Mouse (Mus musculus): Measurements from ENCODE around the gene Nmnat2.

Nmnat2 gene

DNA sequence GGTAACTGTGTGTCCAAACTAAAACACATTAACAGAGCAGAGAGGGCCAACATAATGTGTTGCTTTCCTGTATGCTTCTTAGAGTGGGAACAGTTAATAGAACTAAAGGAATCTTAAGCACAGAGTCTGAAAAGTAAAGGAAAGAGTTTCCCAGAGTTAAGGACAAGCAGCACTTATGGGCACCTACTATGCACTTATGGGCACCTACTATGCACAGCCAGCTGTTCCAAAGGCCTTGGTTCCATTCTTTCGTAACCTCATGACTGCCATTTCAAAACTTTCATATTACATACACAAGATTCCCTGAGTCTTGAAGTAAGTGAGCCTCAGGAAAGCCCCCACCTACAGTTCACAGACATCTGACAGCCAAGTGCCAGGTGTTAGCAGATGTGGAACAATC is 64.3 kb downstream of the Nmnat2 start:
- in situ Hi-C loops (cut with MboI), result no loop called here

DNA sequence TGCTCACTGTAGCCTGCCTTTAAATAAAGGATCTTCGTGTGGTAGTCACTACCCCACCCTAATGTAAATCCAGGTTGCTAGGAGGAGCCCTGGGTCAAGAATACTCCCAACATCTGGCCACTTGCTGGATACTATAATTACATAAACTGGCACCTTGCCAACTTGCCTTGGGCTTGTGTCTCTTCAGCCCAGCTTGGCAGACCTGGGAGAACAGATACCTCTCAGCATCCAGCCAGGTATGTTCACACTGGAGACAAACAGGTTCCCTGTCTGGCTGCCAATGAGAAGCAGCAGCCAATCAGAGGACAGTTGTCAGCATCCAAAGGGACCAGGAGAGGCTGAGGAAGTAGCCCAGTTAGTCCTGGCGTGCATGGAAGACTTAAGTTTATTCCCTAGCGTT is 64.8 kb downstream of the Nmnat2 start:
- in situ Hi-C loops (cut with MboI), result no loop called here

- in situ Hi-C loops (cut with MboI), result no loop called here
These were observed 66.3 kb downstream of the Nmnat2 start for GRCm38 (mm10) chr1:153021034-153021638.

GRCm38 (mm10) chr1:153023018-153023417 is 68.2 kb downstream of the Nmnat2 start:
- in situ Hi-C loops (cut with MboI), result no loop called here

DNA sequence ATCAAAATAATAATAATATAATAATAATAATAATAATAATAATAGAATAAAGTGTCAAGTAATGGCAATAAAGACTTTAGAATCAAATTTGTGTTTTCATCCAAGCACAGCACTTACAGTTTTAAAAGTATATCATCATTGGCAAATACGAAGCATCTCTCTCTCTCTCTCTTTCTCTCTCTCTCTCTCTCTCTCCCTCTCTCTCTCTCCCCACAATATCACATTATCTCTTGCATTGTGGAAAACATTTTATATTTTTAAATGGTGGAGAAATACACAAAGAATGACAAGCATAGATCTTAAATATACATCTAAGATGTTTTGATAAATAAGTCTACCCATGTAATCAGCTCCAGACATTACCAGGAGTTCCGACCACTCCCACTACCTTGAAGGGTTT is 69.1 kb downstream of the Nmnat2 start:
- in situ Hi-C loops (cut with MboI), result no loop called here

DNA sequence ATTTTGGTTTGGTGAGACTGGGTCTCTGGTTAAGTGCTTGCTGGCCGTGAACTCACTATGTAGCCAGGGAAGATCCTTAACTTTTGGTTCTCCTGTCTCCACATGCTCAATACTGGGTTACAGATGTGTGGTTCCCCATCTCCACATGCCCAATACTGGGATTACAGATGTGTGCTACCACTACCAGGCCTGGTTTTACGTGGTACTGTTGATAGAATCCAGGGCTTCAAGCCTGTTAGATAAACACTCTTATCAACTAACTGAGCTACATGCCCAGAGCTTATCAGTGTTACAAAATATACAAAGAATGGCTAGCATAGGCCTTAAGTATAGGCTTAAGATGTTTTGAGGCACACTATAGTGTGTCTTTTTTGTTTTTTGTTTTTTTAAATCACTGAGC is 69.7 kb downstream of the Nmnat2 start:
- in situ Hi-C loops (cut with MboI), result no loop called here

- in situ Hi-C loops (cut with MboI), result no loop called here
These were observed 76.6 kb downstream of the Nmnat2 start for GRCm38 (mm10) chr1:153031345-153031744.

- in situ Hi-C loops (cut with MboI), result no loop called here
These were observed 77.2 kb downstream of the Nmnat2 start for GRCm38 (mm10) chr1:153031954-153032353.

DNA sequence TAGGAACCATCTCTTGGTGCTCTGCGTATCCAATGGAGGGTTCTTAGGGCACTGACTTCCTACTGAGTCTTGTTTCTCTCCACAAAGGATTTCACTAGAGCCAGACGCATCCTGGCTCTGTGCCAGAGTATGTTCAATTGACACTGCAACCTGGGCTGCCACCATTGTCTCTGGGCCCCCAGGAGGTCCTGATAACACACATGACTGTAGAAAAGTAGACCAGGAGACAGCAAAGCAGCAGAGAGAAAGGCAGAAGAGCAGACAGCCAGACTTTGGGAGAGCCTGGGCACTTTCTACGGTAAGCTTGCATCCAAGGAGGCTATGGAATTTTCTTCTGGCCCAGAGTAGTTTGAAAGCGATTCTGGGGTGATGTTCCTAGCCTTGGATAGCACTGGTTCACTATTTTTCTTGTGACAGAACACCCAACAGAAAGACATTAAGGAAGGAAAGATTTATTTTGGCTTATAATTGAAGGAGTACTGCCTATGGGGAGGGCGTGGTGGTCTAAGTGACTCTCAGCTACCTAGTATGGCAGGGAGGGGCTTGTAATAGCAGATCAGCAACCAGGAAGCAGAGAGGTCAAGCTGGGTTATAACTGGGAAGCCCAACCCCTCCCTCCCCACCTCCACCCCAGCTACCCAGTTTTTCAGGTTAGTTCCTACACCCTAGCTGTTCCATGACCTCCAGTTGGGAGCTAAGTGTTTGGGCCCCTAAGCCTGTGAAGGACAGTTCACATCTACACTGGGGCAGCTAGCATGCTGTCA is 78.5 kb downstream of the Nmnat2 start:
- in situ Hi-C loops (cut with MboI), result no loop called here

- in situ Hi-C loops (cut with MboI), result no loop called here
These were observed 79.3 kb downstream of the Nmnat2 start for GRCm38 (mm10) chr1:153034064-153034463.

GRCm38 (mm10) chr1:153035328-153035944 is 80.6 kb downstream of the Nmnat2 start:
- in situ Hi-C loops (cut with MboI), result no loop called here

GRCm38 (mm10) chr1:153037353-153038345 is 82.9 kb downstream of the Nmnat2 start:
- in situ Hi-C loops (cut with MboI), result no loop called here

DNA sequence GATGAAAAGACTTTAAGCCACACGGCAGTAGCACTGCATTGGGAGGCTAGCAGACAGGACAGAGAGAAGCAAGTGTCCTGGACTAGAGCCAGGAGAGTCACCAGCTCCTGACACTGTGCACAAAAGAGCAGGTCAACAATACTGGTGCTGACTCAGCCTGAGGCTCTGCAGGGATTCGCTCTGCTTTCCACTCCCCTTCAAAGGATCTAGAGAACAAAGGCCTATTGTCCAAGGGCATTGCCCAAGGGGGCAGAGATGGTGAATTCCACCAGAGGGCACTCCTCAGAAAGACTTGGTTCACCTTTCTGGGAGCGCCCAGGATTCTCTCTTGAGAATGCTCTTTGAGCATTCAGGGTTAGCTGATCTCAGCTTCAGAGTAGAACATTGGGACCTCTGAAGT is 85.3 kb downstream of the Nmnat2 start:
- in situ Hi-C loops (cut with MboI), result no loop called here

GRCm38 (mm10) chr1:153041046-153041445 is 86.3 kb downstream of the Nmnat2 start:
- in situ Hi-C loops (cut with MboI), result no loop called here

DNA sequence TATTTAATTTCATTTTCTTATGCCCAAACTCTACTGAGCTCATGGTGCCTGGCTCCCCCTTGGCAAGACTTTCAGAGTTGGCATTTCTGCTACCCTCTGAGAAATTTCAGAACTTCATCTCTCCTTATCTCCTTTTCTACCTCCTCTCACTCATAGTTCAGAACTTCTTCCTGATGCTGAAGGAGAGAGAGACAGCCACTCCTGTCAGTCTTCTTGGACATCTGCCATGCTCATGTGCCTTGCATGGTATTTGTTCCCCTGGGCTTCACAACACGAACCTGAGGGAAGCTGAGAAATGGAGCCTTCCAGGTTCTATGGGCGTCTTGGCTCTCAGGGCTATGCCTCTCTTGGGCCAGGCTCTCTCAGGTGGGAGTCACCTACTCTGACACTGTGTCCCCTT is 87.5 kb downstream of the Nmnat2 start:
- in situ Hi-C loops (cut with MboI), result no loop called here

- in situ Hi-C loops (cut with MboI), result no loop called here
These were observed 88.5 kb downstream of the Nmnat2 start for GRCm38 (mm10) chr1:153043332-153043731.

DNA sequence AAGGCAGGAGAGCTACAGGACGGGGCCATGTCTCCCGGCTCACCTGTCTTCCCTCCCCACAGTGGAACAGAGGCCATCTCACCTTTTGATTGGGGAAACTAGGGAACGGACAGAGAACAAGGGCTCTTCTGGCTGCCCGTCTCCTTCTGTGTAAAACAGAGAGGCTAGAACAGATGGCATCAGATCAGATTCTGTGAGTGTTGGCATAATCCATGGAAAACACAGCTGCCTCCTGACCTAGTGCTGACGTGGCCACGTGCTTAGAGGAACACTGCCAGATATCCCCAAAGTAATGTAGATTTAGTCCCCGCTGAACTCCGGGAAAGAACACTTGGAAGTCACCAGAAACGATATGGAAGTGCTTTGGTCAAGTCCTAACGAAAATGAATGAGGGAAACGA is 90.6 kb downstream of the Nmnat2 start:
- in situ Hi-C loops (cut with MboI), result no loop called here

DNA sequence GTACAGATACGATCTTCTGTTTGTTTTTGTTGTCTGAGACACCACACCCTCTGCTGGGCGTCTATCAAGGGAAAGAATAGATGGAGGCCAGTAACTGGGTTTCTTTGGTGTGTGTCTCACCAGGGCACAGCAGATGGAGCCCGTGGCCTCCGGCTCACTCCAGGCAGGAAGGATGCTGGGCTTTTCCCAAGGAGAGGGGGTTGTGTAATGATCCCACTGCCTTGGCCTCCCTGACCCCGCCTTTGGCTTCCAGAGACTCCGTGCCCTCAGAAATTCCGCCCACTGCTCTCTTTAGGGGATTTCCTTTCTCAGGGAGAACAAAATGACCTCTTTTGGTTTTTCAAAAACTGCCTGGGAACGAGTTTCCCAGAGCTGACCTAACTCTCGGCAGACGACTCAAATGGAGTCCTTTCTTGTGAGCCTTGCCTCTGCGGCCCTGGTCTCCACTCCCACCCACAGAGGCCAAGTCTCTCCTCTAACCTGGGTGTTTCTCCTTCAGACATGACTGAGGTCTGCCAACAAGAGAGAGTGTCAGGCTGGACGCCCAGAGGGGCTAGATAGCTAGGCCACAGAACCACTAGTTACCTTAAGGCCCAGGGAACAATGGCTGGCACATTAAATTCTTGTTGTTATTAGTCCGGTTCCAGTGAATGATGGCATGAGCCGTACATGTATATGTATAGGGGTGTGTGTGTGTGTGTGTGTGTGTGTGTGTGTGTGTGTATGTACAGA is 93.5 kb downstream of the Nmnat2 start:
- in situ Hi-C loops (cut with MboI), result no loop called here

DNA sequence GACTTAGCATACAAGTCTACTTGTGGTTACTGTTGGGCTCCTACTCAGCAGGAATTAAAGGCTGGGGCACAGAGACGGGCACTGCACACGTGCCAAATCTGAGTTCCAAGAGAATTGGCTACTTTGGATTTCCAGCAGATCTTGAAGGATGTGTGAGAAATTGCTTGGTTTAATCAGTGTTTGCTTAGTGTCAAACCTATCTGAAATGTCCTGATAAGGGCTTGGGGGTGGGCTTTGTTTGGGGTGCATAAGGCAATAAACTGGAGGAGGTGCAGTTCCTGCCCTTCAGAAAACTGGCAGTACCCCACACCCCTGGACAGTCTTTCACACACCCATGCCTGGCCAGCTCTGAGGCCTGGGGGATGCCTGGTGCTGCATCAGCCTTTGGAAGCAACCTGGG is 94.7 kb downstream of the Nmnat2 start:
- in situ Hi-C loops (cut with MboI), result no loop called here

DNA sequence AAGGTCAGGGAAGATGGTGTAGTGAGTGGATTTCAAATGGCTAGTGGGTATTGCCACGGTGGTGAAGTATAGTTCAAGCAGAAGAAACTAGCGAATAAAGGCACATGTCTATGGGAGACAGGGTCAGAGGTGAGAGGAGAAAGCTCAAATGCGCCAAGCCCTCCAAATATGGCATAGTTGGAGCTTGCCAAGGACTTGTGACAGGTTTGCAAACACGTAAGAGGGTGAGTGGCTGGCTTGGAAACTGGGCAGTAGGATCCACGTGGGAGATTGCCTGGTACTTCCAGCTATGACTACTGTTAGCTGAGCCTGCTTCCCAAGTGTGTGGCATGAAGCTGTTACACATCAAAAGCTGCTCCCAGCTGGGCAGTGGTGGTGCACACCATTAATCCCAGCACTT is 96.7 kb downstream of the Nmnat2 start:
- in situ Hi-C loops (cut with MboI), result no loop called here

- in situ Hi-C loops (cut with MboI), result no loop called here
These were observed 98.8 kb downstream of the Nmnat2 start for GRCm38 (mm10) chr1:153053619-153054018.
